Mouse (Mus musculus): ENCODE data around the gene Cend1.

- no peak for TF ChIP-seq CTCF (IDR thresholded peaks at IDR 0.05; ENCODE audit: low read depth)
- TF ChIP-seq EP300 (IDR thresholded peaks at IDR 0.05; ENCODE audit: low read depth) = no peak
These were observed 9.1 kb upstream of the Cend1 start for GRCm38 (mm10) chr7:141438201-141438968.
